Mouse (Mus musculus): ENCODE measurements around the gene Hist1h3e.
"Not testable (repeated sequence)": the region's sequence is repeated elsewhere in the genome, so short reads cannot be mapped to it uniquely, and the experiment has no call there.

DNA sequence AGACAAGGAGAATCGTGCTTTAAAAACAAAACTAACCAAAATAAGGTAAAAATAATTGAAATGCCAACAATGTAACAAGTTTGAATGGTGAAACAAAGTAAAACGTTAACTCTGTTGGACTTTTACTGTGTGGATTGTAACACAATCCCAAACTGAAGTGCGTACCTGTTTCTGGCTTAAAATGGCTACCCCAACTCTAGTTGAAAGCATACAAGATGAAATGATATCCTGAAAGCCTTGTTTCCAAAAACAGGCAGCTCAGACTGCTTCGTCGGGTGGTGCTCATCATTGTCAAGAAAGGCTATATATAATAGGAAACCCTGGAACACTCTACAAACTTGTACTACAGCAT is 662 bp downstream of the Hist1h3e start:
- TF ChIP-seq POLR2A (IDR thresholded peaks at IDR 0.05; ENCODE audit: control insufficient read depth, extremely low read depth, insufficient read depth, low read length, poor library complexity); CTCF (IDR thresholded peaks at IDR 0.05; ENCODE audit: borderline replicate concordance, control insufficient read depth, extremely low read depth, insufficient read depth, low read length, poor library complexity): not testable (repeated sequence)

Data from thymus, adult 2 months (tissue).